Mouse (Mus musculus) cerebellum, adult 18-20 months (tissue): ENCODE data around the gene Spr.
"Not testable (repeated sequence)": the region's sequence is repeated elsewhere in the genome, so short reads cannot be mapped to it uniquely, and the experiment has no call there.

Experiments used
- DNase-seq, 2 experiments: peaks; one replicate each; pipeline ENCODE4 v3.0.0; 2021

Spr gene

GRCm38 (mm10) chr6:85137217-85138035, at the start of gene Spr:
Gene Spr (minus strand): TSS chr6:85137766.
- peak; percentile 87 to 90 for DNase-seq

- peak in 1 of 2 experiments; percentile 11 for DNase-seq
Observed at GRCm38 (mm10) chr6:85186744-85187059, 49.1 kb upstream of the Spr start.

- peak in 1 of 2 experiments; percentile 8 for DNase-seq
Observed at GRCm38 (mm10) chr6:85186033-85186743, 48.6 kb upstream of the Spr start.

- no peak for DNase-seq
Observed at GRCm38 (mm10) chr6:85183951-85184350, 46.4 kb upstream of the Spr start.

- DNase-seq = no peak
Observed at GRCm38 (mm10) chr6:85180036-85180435, 42.5 kb upstream of the Spr start.

GRCm38 (mm10) chr6:85179569-85179968, 42.0 kb upstream of the Spr start:
- no peak for DNase-seq

GRCm38 (mm10) chr6:85165440-85165921, 27.9 kb upstream of the Spr start:
- DNase-seq = no peak

- DNase-seq = peak; percentile 64 to 67
Observed at GRCm38 (mm10) chr6:85160201-85160923, 22.8 kb upstream of the Spr start.

GRCm38 (mm10) chr6:85159092-85159760, 21.7 kb upstream of the Spr start:
- peak; percentile 58 to 71 for DNase-seq

GRCm38 (mm10) chr6:85158040-85158804, 20.7 kb upstream of the Spr start:
- DNase-seq = not testable (repeated sequence)

- DNase-seq = not testable (repeated sequence)
Observed at GRCm38 (mm10) chr6:85156551-85156950, 19.0 kb upstream of the Spr start.

- DNase-seq = peak; percentile 20 to 27
Observed at GRCm38 (mm10) chr6:85154861-85155528, 17.4 kb upstream of the Spr start.

GRCm38 (mm10) chr6:85153970-85154540, 16.5 kb upstream of the Spr start:
- peak; percentile 80 to 86 for DNase-seq

GRCm38 (mm10) chr6:85150386-85150785, 12.8 kb upstream of the Spr start:
- DNase-seq = peak; percentile 46 to 65

- DNase-seq = no peak
Observed at GRCm38 (mm10) chr6:85147636-85148035, 10.1 kb upstream of the Spr start.

GRCm38 (mm10) chr6:85144466-85144865, 6.9 kb upstream of the Spr start:
- DNase-seq = no peak

- peak; percentile 37 to 44 for DNase-seq
Observed at GRCm38 (mm10) chr6:85141013-85141412, 3.4 kb upstream of the Spr start.

- no peak for DNase-seq
Observed at GRCm38 (mm10) chr6:85139534-85139933, 2.0 kb upstream of the Spr start.

GRCm38 (mm10) chr6:85136784-85137183, 782 bp downstream of the Spr start:
- DNase-seq = not testable (repeated sequence)

GRCm38 (mm10) chr6:85132794-85133193, 4.8 kb downstream of the Spr start:
- peak; percentile 39 to 55 for DNase-seq

GRCm38 (mm10) chr6:85132237-85132636, 5.3 kb downstream of the Spr start:
- not testable (repeated sequence) for DNase-seq
